Comparison of ENCODE assay signal across 16 mouse cellular contexts in genomic region chr10:68127104-68127503, GRCm38 (mm10).
DNase-seq lines count a peak whose midpoint lies in the region; ATAC-seq and TF ChIP-seq lines count a peak whose summit lies in the region.
"Had no signal": no experiment of that assay in that cellular context is flagged by ENCODE, and none has a peak within 500 bp of the region (broad histone marks: within the 10 kb centered on the region; RNA-seq: fewer than 3 reads in every experiment).

No protein-coding gene starts in this region.

- no peaks in the 10 kb centered on the region for H3K27me3 ChIP-seq in heart, embryonic 10.5 days (ENCODE audit: insufficient read depth, poor library complexity, severe bottlenecking)
- H3K27me3 ChIP-seq in lung, embryonic 16.5 days (ENCODE audit: control insufficient read depth, insufficient read depth, low read depth, low read length): no peaks in the 10 kb centered on the region
- no peaks in the 10 kb centered on the region for H3K27me3 ChIP-seq in stomach, embryonic 16.5 days (ENCODE audit: control insufficient read depth, insufficient read depth, low read length)
- H3K27me3 ChIP-seq: CH12.LX; hindbrain, embryonic 13.5 days; midbrain, embryonic 15.5 days had no signal

- peaks cover 23% of the 10 kb centered on the region for H3K36me3 ChIP-seq in heart, embryonic 10.5 days
- peaks cover 14% of the 10 kb centered on the region; the same call in 1 of the 2 replicates for H3K36me3 ChIP-seq in lung, embryonic 16.5 days (ENCODE audit: control insufficient read depth, insufficient read depth, low read length)
- H3K36me3 ChIP-seq in stomach, embryonic 16.5 days (ENCODE audit: control insufficient read depth, insufficient read depth, low read length): no peaks in the 10 kb centered on the region
- H3K36me3 ChIP-seq: hindbrain, embryonic 13.5 days; midbrain, embryonic 15.5 days had no signal

- DNase-seq in heart, embryonic 10.5 days (ENCODE audit: low spot score): peak; percentile 25
- DNase-seq in heart, postnatal 25 days (ENCODE audit: low spot score): no peak
- DNase-seq in lung, adult 18-20 months: no peak
- no peak for DNase-seq in layer of hippocampus, postnatal 14 days (ENCODE audit: low spot score in 2 of 2)
- DNase-seq in thymus, postnatal 10 days (ENCODE audit: low spot score in 2 of 2): no peak
- DNase-seq: kidney, postnatal 14 days; right cerebral cortex, postnatal 25 days; thymus, adult 18-20 months had no signal

- 14% methylated on average over 2 of the region's 2 CpGs for WGBS in heart, embryonic 10.5 days
- WGBS in lung, embryonic 16.5 days: 50% methylated on average over 2 of the region's 2 CpGs
- WGBS in stomach, embryonic 16.5 days: 65% methylated on average over 2 of the region's 2 CpGs

- peaks cover 44% of the 10 kb centered on the region for H3K4me1 ChIP-seq in heart, embryonic 10.5 days
- peaks cover 35% of the 10 kb centered on the region for H3K4me1 ChIP-seq in lung, embryonic 16.5 days (replicated peaks; ENCODE audit: control insufficient read depth, insufficient read depth, low read length)
- peaks cover 19% of the 10 kb centered on the region for H3K4me1 ChIP-seq in embryonic fibroblast, embryonic 13.5 days (ENCODE audit: control insufficient read depth, insufficient read depth, low read length)
- peaks cover 21% of the 10 kb centered on the region for H3K4me1 ChIP-seq in stomach, embryonic 16.5 days (ENCODE audit: control insufficient read depth, insufficient read depth, low read length)

- no peaks in the 10 kb centered on the region for H3K9me3 ChIP-seq in heart, embryonic 10.5 days
- H3K9me3 ChIP-seq in lung, embryonic 16.5 days (ENCODE audit: control insufficient read depth, low read length): no peaks in the 10 kb centered on the region
- no peaks in the 10 kb centered on the region for H3K9me3 ChIP-seq in stomach, embryonic 16.5 days (replicated peaks; ENCODE audit: control insufficient read depth, low read length)
- H3K9me3 ChIP-seq: hindbrain, embryonic 13.5 days; midbrain, embryonic 15.5 days had no signal

- intact Hi-C loops in heart, postnatal 25 days (cut with DNase I): no loop called here

- H3K27ac ChIP-seq in heart, embryonic 10.5 days: no peak overlapping the region
- peak overlapping the region; percentile 79 for H3K27ac ChIP-seq in lung, embryonic 16.5 days (ENCODE audit: low read length)
- H3K27ac ChIP-seq in embryonic fibroblast, embryonic 13.5 days (ENCODE audit: insufficient read depth, low read length): 0 out of 2 replicates have a peak overlapping the region, but pooled peaks have one; percentile 19
- H3K27ac ChIP-seq in stomach, embryonic 16.5 days (ENCODE audit: low read length): peak overlapping the region; percentile 36; the same call in 1 of the 2 replicates
- H3K27ac ChIP-seq: hindbrain, embryonic 13.5 days; liver, embryonic 14.5 days; midbrain, embryonic 15.5 days had no signal

- H3K4me3 ChIP-seq in heart, embryonic 10.5 days: no peak overlapping the region
- H3K4me3 ChIP-seq in lung, embryonic 16.5 days (ENCODE audit: low read length): no peak overlapping the region
- H3K4me3 ChIP-seq in embryonic fibroblast, embryonic 13.5 days (ENCODE audit: insufficient read depth, low read length): no peak overlapping the region
- H3K4me3 ChIP-seq in stomach, embryonic 16.5 days (replicated peaks; ENCODE audit: low read length): no peak overlapping the region
- H3K4me3 ChIP-seq: erythroblast, embryonic 14.5 days; hindbrain, embryonic 13.5 days; midbrain, embryonic 15.5 days had no signal

- no peak for TF ChIP-seq CTCF in embryonic fibroblast, embryonic 13.5 days (IDR thresholded peaks at IDR 0.05; ENCODE audit: borderline replicate concordance, insufficient read depth, low read length)

- H3K9ac ChIP-seq in lung, embryonic 16.5 days (ENCODE audit: low read length): no peak overlapping the region
- H3K9ac ChIP-seq in stomach, embryonic 16.5 days (ENCODE audit: low read length): no peak overlapping the region
- H3K9ac ChIP-seq: hindbrain, embryonic 13.5 days; liver, embryonic 14.5 days; midbrain, embryonic 15.5 days had no signal

- no peak for ATAC-seq in lung, embryonic 16.5 days (ENCODE audit: low read depth)
- no peak for ATAC-seq in stomach, embryonic 16.5 days (ENCODE audit: insufficient read depth, low FRiP score)
- ATAC-seq: midbrain, embryonic 15.5 days had no signal

- no peak overlapping the region for H3K4me2 ChIP-seq in lung, embryonic 16.5 days (ENCODE audit: low read depth, low read length)
- H3K4me2 ChIP-seq in stomach, embryonic 16.5 days (ENCODE audit: low read depth, low read length): no peak overlapping the region
- H3K4me2 ChIP-seq: hindbrain, embryonic 13.5 days; midbrain, embryonic 15.5 days had no signal

- no peak for TF ChIP-seq POLR2A in embryonic fibroblast, embryonic 13.5 days (IDR thresholded peaks at IDR 0.05; ENCODE audit: low read depth, low read length)
